Mouse (Mus musculus) gastrocnemius, adult 18-20 months (tissue): ENCODE data around the gene Tmem106b. TPM values are rescaled to one million over a fixed set of nuclear protein-coding genes. Genes with fewer than 3 reads are reported as not detected.

Experiments
- total RNA-seq, 2 experiments: library from RNA; stranded (reverse); gene quantifications; 2 replicates each; pipeline ENCODE4 v1.2.3; 2021

Tmem106b gene
- total RNA-seq, 2 experiments from 2014 or later: 60.3 to 60.6 TPM

Other genes starting within 250 kb of the Tmem106b start
- not detected for gene Vwde, start 155.2 kb downstream of the Tmem106b start, total RNA-seq